Mouse (Mus musculus) ES-E14 (cell line): ENCODE measurements at regions not wholly inside any gene's neighbourhood (a gene's known extent, or its start where the extent isn't known, plus 50 kb on each side); places are given as distances from the start of the nearest gene placed in this dataset.

Experiments used
- DNase-seq: peaks from one replicate; pipeline ENCODE4 v3.0.0-alpha.2; 2013; ENCODE audit warnings: low read depth, low spot score
- H3K27ac ChIP-seq: 2 replicates; pipeline ENCODE4 v1.5.1; 2012; ENCODE audit warnings: low read depth, mild to moderate bottlenecking, low read length, moderate library complexity, mixed read lengths; ENCODE audit not compliant: poor library complexity, insufficient read depth, severe bottlenecking
- H3K36me3 ChIP-seq: 2 replicates; pipeline ENCODE4 v1.6.1; 2012; ENCODE audit warnings: mild to moderate bottlenecking, low read length, moderate library complexity, mixed read lengths; ENCODE audit not compliant: control insufficient read depth, poor library complexity, insufficient read depth, severe bottlenecking
- H3K4me1 ChIP-seq, 2 experiments: fragments of 150-350 bp in 1 of 2; sonication (generic) in 1 of 2; 2 replicates each; pipeline ENCODE4 v1.6.1; 2012; ENCODE audit warnings: low read length in 2 of 2, mild to moderate bottlenecking in 1 of 2, mixed read lengths in 1 of 2; ENCODE audit not compliant: control insufficient read depth in 2 of 2, insufficient read depth in 2 of 2, poor library complexity in 1 of 2
- H3K4me3 ChIP-seq, 2 experiments: fragments of 150-350 bp in 1 of 2; sonication (generic) in 1 of 2; 2 replicates each; pipeline ENCODE4 v1.5.1; 2012; ENCODE audit warnings: low read length in 2 of 2, low read depth in 1 of 2, mild to moderate bottlenecking in 1 of 2, mixed read lengths in 1 of 2; ENCODE audit not compliant: insufficient read depth in 1 of 2, poor library complexity in 1 of 2, severe bottlenecking in 1 of 2
- H3K9ac ChIP-seq: 2 replicates; pipeline ENCODE4 v1.6.1; 2012; ENCODE audit warnings: low read depth, mild to moderate bottlenecking, low read length, mixed read lengths; ENCODE audit not compliant: poor library complexity, insufficient read depth, severe bottlenecking
- H3K9me3 ChIP-seq: fragments of 150-350 bp; sonication (generic); 2 replicates; pipeline ENCODE4 v1.6.1; 2012; ENCODE audit warnings: low read depth, mild to moderate bottlenecking, low read length; ENCODE audit not compliant: control insufficient read depth, insufficient read depth
- CHD2 ChIP-seq: IDR thresholded peaks from 2 replicates; pipeline ENCODE4 v1.6.1; 2014; ENCODE audit warnings: mild to moderate bottlenecking, low read depth, low read length, inconsistent platforms
- HCFC1 ChIP-seq: IDR thresholded peaks from 2 replicates; pipeline ENCODE4 v1.6.1; 2012; ENCODE audit warnings: low read length, inconsistent platforms, borderline replicate concordance; ENCODE audit not compliant: insufficient read depth
- MAFK ChIP-seq: IDR thresholded peaks from 2 replicates; pipeline ENCODE4 v1.6.1; 2014; ENCODE audit warnings: mild to moderate bottlenecking, low read depth, low read length, inconsistent platforms; ENCODE audit not compliant: insufficient read depth
- ZC3H11A ChIP-seq: IDR thresholded peaks from 2 replicates; pipeline ENCODE4 v1.6.1; 2012; ENCODE audit warnings: low read depth, mild to moderate bottlenecking, inconsistent platforms, low read length, borderline replicate concordance
- ZNF384 ChIP-seq: IDR thresholded peaks from 2 replicates; pipeline ENCODE4 v1.6.1; 2012; ENCODE audit warnings: low read depth, low read length, inconsistent platforms
- in situ Hi-C, 2 experiments: fragments of 600-800 bp; cut with MboI; formaldehyde crosslinking; loops; one replicate each; pipeline ENCODE4 v1.15.1; 2025; ENCODE audit warnings: low sequenced_read_pairs in 2 of 2, inconsistent platforms in 1 of 2; ENCODE audit not compliant: unreplicated experiment in 2 of 2

DNA sequence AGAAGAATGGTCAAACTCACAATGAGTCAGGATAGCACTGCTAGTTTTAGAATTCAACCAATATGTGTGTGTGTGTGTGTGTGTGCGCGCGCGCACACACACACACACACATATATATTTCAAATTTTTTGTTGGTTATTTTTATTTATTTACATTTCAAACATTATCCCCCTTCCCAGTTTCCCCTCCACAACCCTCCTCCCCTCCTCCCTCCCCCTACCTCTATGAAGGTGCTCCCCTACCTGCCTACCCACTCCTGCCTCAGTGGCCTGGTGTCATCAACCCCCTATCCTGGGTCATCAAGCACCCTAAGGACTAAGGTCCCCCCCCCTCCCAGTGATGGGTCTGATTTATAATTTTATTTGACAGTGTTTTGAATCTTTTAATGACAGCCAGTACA is 258.4 kb upstream of the Fign start:
- in situ Hi-C loops: no loop called here
- no peak overlapping the region for H3K4me3 ChIP-seq

DNA sequence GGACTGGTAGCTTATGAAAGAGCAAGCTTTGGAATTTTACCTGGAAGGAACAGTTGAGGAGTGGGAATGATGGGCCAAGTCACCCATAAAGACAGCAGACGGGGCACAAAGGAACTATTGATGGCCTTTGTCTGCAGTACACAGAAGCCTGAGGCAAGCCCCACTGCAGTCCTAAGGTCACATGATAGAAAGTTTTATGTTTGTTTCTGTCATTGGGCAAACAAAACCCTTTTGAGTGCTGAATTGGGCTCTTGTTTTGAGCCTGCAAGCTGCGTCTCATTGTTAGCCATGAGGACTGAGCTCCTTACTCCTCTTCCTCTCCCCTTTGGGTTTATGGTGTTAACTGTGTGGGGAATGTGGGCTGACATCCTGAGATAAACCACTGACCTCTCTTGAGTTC is 227.7 kb upstream of the Fign start:
- in situ Hi-C loops: no loop called here

More for the DNA sequence above, 258.4 kb upstream of the Fign start:
- DNase-seq: no peak
- Histone ChIP-seq H3K9me3 (no peaks in the 10 kb centered on the region), H3K27ac (no peak overlapping the region), H3K4me1 (no peaks in the 10 kb centered on the region), H3K9ac (no peak overlapping the region), H3K36me3 (no peaks in the 10 kb centered on the region)
- TF ChIP-seq ZNF384: no peak
- no peak for TF ChIP-seq ZC3H11A
- no peak for TF ChIP-seq CHD2

More for the DNA sequence above, 227.7 kb upstream of the Fign start:
- Histone ChIP-seq H3K27ac (no peak overlapping the region), H3K4me3 (no peak overlapping the region), H3K36me3 (no peaks in the 10 kb centered on the region), H3K9me3 (no peaks in the 10 kb centered on the region), H3K4me1 (no peaks in the 10 kb centered on the region), H3K9ac (no peak overlapping the region)
- DNase-seq: no peak
- no peak for TF ChIP-seq MAFK
- TF ChIP-seq HCFC1: no peak
- TF ChIP-seq ZC3H11A: no peak
- TF ChIP-seq ZNF384: no peak
- TF ChIP-seq CHD2: no peak
